Mouse (Mus musculus) heart, postnatal 4 days (tissue): ENCODE measurements around the gene Ppm1j. TPM values are rescaled to one million over a fixed set of nuclear protein-coding genes. Genes with fewer than 3 reads are reported as not detected.
"Not testable (repeated sequence)": the region's sequence is repeated elsewhere in the genome, so short reads cannot be mapped to it uniquely, and the experiment has no call there.

Experiments used
- DNase-seq: peaks from one replicate; pipeline ENCODE4 v3.0.0; 2021
- total RNA-seq, 2 experiments: library from RNA; stranded (reverse); gene quantifications; 2 replicates each; pipeline ENCODE4 v1.2.3; 2021

Ppm1j gene
- total RNA-seq, 2 experiments from 2014 or later, result 43.2 to 54.1 TPM

DNA sequence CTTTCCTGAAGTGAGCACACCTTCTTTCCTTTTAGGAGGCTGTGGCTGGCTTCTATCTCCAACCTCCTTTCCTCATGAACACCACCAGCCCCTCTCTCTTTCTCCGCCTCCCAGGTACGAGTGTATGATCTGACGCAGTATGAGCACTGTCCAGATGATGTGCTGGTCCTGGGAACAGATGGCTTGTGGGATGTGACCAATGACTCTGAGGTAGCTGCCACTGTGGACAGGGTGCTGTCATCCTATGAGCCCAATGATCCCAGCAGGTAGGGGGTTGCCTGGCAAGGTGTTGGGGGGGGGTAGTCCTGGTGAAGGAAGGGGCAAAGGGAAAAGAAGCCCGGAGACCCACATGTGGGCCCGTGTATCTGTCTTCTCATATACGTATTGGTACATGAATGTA, 4.4 kb downstream of the Ppm1j start:
- no peak for DNase-seq

DNA sequence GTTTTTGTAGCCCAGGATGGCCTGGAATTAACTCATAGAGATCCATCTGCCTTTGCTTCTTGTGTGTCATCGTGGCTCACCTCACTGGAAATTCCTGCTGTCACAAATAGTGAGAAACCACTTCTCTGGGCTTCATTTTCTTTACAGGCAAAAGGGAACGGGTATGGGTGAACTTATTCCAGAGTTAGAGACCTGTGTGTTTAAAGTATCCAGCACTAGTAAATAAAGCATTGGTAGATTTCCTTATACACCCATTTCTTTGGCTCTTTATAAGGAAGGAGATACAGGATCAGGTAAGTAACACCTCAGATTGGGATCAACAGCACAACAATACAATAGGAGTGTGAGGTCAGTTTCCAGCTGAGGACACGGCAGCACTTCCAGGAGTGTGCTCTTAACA, 7.2 kb downstream of the Ppm1j start, which contains the start of gene Rhoc:
Rhoc (plus strand) TSS at position 301 of the 400 bp plus-strand sequence.
- no peak for DNase-seq

DNA sequence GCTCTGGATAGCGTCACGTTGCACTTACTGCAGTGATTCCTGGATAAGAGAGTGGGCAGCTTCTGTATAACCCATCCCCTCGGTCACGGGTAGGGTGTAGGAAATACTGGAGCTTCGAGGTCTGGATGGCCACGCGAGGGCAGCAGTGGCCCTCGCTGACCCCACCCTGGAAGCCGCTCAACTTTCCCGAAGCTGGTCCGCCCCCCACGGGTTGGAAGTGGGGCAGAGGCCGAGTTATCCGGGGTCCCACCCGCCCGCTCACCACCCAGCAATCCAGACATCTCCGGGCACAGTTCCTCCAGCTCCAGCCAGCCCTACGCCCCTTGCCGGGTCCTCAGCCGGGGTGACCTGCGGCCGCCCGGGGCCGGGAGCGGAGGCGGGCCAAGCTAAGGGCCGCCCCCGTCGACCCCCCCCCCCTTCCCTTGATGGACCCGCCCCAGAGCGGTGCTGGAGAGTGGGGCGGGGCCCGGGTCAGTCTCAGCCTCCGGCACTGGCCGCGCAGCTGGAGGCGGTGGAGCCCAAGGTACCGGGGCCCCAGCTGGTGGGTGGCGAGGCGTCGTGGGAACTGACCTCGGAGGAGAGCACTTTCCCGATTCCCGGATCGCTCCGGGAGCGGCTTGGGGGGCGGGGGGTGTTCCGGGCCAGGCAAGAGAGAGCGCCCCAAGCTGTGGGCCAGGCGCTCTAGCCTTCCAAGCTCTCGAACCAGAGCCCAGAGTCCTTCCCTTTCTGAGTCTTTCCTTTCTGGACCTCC, 7.9 kb downstream of the Ppm1j start:
- DNase-seq, result peak; percentile 92

DNA sequence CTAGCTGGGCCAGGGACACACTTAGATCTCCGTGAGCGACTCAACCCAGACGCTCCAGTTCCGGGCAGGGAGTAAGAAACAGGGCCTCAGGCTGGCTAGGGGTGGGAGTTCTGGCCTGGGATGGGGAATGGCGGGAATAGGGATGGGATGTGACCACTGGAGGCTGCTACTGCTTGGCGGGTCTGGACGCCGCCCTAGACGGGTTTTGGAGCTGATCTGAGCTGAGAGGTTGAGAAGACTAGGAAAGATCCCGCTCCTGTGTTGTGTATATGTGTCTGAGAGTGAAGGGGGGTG, 8.4 kb downstream of the Ppm1j start:
- DNase-seq, result peak; percentile 46

DNA sequence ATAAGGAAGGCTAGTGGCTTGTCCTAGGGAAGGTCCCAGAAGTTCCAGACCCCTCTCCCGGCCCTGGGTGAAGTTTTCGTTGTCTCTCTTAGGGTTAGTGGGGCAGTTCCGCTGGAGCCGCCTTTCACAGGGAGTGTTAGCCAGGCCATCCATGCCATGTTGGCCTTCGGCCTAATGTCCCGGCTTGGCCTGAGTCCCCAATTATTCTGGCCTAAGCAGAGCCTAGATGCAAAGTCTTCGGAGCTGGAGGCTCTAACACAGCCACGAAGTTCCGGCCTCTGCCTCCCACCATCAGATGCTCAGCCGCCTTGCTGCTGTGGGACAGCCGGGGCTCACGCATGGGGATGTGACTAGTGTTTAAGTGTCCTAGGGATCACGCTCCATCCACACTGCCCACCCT, 9.0 kb downstream of the Ppm1j start:
- peak; percentile 66 for DNase-seq

DNA sequence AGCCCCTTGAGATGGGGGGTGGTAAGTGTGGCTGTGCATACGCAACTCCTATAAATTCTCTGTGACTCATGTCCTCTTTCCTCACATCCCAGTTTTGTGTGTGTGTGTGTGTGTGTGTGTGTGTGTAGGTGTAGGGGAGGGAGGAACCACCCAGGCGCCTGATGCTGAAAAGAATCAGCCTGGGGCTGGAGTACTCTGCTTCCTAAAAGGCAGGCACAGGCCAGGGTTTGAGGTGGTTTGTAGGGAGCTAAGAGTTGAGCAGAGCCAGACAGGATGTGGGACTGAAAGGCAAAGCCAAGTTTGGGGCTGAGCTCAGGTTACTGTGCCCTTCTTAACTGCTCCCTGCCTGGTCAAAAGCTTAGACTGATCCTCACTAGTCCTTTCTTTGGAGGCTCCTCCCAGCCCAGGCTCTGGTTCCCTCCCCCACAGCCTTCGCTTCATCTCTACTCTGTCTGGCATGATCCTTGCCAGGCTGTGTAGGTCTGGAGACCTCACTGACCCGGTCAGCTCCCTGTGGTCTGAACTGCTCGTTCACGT, 9.6 kb downstream of the Ppm1j start:
- peak; percentile 65 for DNase-seq

DNA sequence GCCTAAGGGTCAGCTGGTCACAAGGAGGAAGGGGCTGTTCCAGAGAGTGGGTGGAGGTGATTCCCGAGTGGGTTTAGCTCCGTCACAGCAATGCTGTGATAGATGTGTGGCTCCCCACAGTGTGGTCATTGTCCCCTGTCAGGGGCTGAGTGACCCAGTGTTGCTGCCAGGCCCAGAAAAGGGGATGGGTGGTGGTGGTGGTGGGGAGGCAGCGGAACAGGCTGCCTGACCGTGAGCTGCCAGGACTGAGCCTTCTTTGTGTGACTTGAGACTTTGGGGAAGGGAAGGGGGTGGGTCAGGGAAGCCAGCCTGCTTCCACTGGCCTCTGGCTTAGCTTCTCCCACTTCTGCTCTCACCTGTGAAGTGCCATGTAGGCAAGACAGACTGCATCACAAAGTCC, 10.2 kb downstream of the Ppm1j start:
- DNase-seq, result no peak

DNA sequence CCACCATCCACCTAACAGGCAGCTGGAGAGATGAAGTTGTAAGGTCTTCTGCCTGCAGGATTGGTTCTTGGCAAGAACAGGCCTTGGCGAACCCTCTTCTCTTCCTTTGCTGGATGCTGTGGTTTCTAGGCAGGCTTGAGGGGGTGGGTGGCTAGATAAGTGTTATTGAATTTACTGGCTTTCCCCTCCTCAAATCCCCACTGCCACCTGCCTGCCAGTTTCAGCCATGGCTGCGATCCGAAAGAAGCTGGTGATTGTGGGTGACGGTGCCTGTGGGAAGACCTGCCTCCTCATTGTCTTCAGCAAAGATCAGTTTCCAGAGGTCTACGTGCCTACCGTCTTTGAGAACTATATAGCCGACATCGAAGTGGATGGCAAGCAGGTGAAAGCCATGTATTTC, 10.8 kb downstream of the Ppm1j start:
- DNase-seq, result no peak

DNA sequence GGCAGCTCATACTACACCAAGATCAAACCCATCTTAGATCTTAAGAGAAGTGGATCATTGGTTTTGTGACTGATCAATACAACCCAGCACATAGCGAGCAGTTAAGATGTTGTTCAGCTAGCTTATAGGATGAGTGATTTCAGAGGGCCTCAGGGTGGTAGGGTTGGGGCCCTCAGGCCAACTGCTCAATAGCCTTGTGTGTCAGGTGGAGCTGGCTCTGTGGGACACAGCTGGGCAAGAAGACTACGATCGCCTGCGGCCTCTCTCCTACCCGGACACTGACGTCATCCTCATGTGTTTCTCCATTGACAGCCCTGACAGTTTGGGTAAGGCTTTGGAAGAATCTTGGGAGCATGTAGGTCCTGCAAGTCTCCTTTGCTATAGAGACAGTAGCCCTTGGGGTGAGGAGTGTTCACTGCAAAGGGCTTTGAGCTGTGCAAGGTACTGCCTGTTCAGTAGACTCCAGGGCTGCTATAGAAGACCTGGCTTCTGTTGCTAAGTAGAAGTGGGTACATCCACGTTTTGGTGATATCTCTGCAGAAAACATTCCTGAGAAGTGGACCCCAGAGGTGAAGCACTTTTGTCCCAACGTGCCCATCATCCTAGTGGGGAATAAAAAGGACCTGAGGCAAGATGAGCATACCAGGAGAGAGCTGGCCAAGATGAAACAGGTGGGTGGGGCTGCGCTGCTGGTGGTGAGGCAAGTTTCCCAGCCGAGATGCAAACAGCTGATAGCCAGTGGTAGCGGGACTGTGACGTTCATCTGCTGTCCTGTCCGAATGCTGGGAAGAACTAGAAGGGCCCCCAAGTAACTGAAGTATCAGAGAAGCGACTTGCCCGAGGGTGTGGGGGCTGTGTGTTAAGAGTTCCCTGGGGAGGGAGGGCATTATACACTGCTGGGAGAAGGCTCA, 11.8 kb downstream of the Ppm1j start:
- no peak for DNase-seq

DNA sequence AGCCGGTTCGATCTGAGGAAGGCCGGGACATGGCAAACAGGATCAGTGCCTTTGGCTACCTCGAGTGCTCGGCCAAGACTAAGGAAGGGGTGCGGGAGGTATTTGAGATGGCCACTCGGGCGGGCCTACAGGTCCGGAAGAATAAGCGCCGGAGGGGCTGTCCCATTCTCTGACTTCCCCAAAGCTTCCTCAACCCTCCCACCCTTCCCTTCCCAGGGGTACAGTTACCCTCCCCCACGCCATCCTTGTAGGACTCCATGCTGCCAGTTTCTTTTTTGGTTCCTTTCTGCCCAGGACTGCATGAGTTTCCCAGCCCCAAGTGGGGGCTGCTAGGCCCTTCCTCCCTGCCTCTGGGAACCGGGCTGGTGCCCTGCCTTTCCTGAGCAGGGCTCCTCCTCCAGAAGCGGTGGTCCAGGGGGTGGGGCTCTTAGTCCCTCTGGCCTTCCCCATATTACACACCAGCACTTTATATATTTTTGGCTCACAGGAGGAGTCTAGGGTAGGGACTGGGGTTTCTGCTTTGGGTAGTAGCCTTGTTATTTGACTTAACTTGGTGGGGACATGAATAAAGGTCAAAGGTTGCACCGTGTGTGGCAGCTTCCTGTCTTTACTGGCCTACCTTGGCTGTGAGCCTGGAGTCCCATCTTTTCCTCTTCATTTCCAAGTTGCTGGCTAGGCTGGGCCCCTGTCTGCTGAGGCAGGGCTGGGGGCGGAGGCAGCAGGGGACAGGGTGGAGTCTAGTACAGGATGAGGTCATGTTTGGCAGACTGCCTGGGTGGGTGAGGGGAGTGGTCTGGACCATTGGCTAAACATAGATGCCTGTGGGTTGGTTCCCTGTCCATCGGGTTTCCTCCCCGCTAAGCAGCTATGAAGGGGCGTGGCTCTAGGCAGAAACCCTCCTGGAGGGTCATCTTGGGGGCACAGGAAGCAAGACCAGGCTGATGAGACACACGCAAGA, 13.3 kb downstream of the Ppm1j start:
- DNase-seq, result peak; percentile 100

DNA sequence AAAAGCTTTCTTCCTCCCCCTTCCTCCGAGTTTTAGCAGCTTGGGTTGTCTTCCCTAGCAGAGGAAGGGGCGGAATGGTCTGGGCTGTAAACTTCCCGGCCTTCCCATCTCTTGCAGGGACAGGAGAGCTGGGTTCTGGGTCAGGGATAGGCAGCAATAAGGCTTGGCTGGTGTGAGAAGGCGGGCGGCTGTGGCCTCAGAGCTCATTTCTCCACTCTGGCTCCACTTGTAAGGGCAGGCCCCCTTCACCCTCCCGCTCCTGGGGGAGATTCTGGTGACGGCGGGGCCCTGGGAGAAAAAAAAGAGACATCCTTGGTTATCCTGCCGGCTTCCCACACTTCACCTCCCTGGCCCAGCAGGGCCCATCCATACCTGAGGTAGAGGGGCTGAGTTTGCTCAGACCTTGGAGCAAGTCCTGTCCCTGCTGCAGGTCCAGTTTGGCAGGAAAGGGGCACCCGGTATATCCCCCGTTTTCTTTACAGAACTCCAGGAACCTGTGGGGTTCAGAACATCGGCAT, 14.2 kb downstream of the Ppm1j start:
- DNase-seq, result no peak

DNA sequence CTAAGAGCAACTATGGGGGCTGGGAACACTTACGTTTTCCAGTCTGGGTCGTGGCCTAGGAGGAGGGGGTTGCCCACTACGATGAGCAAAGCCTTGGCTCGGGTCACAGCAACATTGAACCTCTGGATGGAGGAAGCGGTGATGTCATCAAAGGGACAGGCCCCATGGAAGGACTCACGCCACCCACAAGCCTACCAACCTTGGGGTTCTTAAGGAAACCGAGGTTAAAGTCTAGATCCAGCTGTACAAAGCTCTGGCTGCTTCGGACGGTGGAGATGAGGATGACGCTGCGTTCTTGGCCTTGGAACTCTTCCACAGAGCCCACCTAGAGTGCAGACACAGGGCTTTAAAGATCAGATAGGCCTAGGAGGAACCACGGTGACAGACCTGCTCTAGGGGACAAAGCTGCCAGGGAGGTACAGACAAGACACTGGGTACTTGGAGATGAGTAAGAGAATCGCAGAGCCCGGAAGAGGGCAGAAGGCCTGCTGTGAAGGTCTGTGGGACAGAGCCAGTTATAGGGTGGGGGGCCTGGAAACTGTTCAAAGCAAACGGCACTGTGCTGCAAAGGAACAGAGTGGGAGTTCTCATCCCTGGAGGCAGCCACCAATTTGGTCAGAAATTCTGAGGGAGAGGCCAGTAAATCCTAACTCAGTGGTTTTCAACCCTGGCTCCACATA, 14.9 kb downstream of the Ppm1j start:
- DNase-seq, result no peak

DNA sequence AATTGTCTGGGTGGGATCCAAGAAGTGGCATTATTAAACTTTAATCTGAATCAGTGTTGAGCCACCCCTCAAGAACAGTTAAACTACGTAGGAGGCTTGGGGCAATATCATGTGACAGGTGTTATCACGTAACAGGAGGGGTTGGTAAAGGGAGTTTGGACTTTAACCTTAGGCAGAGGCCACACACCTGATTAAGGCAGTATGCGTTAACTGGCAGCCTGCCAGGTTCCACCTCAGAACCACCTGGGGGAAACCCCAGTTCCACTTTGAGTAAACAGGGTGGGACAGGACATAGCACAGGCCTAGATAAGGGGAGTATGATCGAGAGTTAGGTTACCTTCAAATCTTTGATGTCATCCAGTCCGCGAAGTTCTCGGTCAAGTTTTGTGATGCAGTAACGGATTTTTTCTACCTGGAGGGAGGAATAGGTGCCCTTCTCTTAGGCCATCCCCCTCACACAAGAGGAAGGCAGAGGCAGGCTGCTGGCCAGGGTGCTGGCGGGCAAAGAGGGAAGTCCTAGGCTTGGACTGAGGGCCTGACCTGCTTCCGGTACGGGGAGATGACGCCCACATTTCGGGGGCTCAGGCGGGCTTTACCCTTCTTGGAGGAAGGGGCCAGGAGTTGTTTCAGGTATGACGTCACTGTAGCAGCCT, 15.7 kb downstream of the Ppm1j start:
- no peak for DNase-seq

DNA sequence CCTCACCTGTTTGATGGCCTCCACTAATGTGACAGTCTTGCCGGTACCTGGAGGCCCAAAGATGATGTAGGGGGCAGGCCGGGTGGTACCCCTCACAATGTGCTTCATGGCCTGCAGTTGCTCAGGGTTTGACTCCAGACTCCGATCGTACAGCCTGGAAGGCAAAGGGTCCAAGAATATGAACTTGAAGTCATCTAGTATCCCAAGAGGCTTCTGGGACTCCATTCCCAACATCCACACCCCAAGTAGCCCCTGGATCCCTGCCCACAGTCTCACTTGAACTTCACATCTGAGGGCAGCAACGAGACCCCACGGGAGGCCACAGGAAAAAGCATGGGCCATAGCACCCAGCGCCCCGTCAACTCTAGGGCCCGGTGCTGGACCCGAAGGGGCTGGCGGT, 19.8 kb downstream of the Ppm1j start:
- DNase-seq, result peak; percentile 2

DNA sequence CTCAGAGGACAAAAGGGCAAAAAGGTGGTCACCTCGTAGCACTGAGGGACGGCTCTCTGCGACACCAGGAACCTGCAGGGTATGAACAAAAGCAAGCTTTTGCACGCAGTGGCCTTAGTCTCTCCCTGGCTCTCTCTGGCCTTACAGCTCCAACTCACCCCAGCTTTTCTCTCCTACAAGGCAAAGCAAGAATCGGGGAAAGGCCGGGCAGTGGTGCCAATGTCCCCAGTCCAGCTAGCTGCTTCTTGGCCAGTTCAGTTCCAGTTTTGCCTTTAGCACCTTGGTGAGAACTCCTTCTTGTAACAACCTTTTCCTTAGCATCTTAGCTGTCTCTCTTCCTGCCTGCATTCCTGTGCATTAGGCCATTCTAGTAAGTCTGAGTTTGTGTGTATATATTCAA, 20.6 kb downstream of the Ppm1j start:
- no peak for DNase-seq

DNA sequence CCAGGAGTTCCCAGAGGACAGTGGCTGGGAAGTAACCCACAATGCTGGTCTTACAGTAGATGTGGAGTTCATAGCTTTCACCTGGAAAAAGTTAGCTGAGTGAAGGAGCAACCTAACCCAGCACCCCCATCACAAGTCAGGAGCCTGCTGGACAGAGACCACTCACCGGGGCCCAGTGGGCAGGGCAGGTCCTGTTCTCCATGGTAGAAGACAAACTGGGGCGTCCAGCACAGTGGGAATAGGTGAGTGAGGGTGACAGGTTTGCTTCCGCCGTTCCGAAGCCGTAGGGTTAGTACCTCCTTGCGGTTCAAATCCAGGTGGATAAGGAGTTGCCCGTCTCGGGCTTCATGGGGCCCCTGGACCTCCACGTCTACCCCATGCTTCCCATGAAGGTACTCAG, 23.5 kb downstream of the Ppm1j start:
- no peak for DNase-seq

DNA sequence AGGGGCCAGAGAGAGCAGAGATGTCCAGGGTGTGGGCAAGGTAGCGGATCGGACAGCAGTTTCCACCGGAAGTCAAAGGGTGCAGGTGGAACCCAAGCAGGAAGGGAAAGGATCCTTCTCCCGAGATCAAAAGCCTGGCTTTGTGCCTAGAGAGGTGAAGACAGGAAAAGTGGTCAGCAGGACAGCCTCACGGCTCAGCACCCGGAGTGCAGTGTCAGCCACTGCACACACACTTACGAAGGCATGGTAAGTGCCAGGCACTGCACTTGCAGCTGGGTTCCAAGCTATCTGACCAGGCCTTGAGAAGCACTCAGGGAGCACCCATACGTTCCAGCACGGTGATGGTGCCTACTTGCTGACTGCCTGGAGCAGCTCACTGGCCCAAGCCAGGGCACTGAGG, 24.7 kb downstream of the Ppm1j start:
- DNase-seq, result peak; percentile 66

DNA sequence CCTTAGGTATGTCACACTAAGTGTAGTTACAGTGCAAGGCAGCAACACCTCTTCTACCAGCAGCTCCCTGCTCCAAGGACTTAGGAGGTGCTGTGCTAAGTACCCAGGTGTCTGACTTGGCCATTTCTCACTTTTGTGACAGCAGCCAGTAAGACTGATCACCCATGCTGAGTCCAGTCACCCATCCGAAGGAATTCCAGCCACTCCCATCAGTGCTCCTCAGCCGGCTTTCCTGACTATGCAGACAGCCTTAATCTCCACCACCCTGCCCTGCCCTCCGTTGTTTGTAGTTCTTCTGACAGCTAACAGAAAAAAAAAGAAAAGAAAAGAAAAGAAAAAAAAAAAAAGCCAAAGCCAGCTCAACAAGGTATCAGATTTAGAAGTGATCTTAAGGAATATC, 30.9 kb downstream of the Ppm1j start:
- no peak for DNase-seq

DNA sequence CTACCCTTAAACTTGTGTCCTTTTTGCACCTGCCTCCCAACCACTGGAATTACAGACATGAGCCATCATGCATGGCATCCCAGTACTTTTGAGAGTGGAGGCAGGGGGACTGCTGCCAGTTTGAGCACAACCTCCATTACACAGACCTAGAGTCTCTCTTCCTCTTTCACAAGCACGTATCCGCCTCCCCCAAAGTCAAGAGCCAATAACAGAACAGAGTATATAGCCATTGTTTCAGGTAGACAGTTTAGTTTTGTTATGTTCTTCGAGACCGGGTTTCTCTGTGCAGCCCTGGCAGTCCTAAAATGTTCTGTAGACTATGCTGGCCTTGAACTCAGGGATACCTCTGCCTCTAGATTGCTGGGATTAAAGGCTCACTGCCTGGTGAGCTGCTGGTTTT, 31.4 kb downstream of the Ppm1j start:
- no peak for DNase-seq

DNA sequence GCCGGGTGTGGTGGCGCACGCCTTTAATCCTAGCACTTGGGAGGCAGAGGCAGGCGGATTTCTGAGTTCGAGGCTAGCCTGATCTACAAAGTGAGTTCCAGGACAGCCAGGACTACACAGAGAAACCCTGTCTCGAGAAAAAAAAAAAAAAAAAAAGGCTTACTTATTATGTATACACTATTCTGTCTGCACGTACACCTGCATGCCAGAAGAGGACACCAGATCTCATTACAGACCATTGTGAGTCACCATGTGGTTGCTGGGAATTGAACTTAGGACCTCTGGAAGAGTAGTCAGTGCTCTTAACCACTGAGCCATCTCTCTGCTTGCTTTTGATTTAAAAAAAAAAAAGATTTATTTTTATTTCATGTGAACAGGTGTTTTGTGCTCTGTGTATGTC, 32.4 kb downstream of the Ppm1j start:
- not testable (repeated sequence) for DNase-seq

DNA sequence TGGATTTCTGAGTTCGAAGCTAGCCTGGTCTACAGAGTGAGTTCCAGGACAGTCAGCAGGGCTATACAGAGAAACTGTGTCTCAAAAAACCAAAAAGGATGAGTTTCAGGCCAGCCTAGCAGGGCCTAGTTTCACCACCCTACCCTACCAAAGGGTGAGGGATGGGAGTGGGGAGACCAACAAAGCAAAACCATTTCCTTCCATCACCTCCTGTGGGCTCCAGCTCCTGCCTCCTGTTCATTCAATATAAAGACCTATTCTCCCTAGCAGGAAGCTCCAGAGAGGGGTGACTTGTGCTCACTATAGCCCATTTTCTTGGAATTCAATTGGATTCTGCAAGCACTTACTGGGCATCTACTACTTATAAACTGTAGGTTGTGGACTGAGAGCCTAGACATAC, 33.9 kb downstream of the Ppm1j start:
- no peak for DNase-seq
